Mouse (Mus musculus): ENCODE data around the gene Klhl31. TPM values are rescaled to one million over a fixed set of nuclear protein-coding genes. Genes with fewer than 3 reads are reported as not detected.

Gene Klhl31
- polyA plus RNA-seq, 1 experiment from 2014 or later: 0.33 TPM

- Histone ChIP-seq H3K4me2 (no peak overlapping the region), H3K4me3 (ENCODE audit: low read depth, low read length) (no peak overlapping the region), H3K9me3 (ENCODE audit: low read depth, low read length) (no peaks in the 10 kb centered on the region), H3K4me1 (ENCODE audit: insufficient read depth) (no peaks in the 10 kb centered on the region), H3K27me3 (ENCODE audit: insufficient read depth, low read length) (no peaks in the 10 kb centered on the region), H3K9ac (no peak overlapping the region), H3K36me3 (ENCODE audit: insufficient read depth) (no peaks in the 10 kb centered on the region), H3K27ac (ENCODE audit: low read depth) (no peak overlapping the region)
- ATAC-seq (ENCODE audit: insufficient read depth) (no peak), DNase-seq (no peak)
- TF ChIP-seq CTCF (IDR thresholded peaks at IDR 0.05; ENCODE audit: low read depth): no peak
- WGBS: 68% methylated on average over 4 of the region's 4 CpGs
Measured at GRCm38 (mm10) chr9:77615868-77616267, 20.4 kb upstream of the Klhl31 start.

DNA sequence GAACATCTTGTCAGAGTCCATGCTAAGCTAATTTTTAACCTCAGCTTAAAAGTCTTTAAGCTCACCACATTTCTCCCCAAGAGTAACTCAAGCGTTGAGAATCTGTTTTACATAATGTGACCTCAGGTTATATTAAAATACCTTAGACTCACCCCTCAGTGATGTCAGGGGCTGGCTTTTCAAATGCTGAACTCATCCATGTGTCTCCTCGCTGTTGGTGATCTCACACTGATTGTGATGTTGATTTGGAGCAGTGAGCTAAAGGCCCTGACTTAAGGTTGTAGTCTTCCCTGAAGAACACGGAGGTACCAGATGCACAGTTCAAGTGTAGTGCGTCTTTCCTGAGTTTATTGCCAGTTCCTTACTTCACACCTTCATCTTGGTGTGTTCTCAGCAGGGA, 19.5 kb upstream of the Klhl31 start:
- Histone ChIP-seq H3K9ac (no peak overlapping the region), H3K36me3 (ENCODE audit: insufficient read depth) (no peaks in the 10 kb centered on the region), H3K9me3 (ENCODE audit: low read depth, low read length) (no peaks in the 10 kb centered on the region), H3K27ac (ENCODE audit: low read depth) (no peak overlapping the region), H3K4me3 (ENCODE audit: low read depth, low read length) (no peak overlapping the region), H3K27me3 (ENCODE audit: insufficient read depth, low read length) (no peaks in the 10 kb centered on the region), H3K4me2 (no peak overlapping the region), H3K4me1 (ENCODE audit: insufficient read depth) (no peaks in the 10 kb centered on the region)
- no peak for ATAC-seq (ENCODE audit: insufficient read depth)
- 60% methylated on average over 4 of the region's 4 CpGs for WGBS
- no peak for TF ChIP-seq CTCF (IDR thresholded peaks at IDR 0.05; ENCODE audit: low read depth)
- no peak for DNase-seq

DNA sequence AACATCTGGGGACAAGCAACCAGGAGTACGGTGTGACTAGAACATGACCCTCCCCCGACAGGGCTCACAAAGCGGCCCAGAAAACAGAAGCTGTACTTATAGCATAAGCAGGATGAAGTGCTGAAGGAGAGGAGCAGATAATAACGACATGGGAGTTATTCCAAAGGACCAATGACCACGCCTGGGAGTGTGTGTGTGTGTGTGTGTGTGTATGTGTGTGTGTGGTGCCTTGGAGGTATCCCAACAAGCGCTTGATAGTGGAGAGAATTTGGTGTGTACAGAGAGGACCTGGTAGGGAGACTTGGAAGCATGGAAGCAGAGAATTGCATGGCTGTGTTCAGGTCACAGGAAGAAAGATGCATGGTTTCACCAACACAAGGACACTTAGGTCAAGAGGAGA, 18.5 kb upstream of the Klhl31 start:
- Histone ChIP-seq H3K27ac (ENCODE audit: low read depth) (no peak overlapping the region), H3K36me3 (ENCODE audit: insufficient read depth) (no peaks in the 10 kb centered on the region), H3K9ac (no peak overlapping the region), H3K9me3 (ENCODE audit: low read depth, low read length) (no peaks in the 10 kb centered on the region), H3K4me1 (ENCODE audit: insufficient read depth) (no peaks in the 10 kb centered on the region), H3K4me3 (ENCODE audit: low read depth, low read length) (no peak overlapping the region), H3K27me3 (ENCODE audit: insufficient read depth, low read length) (no peaks in the 10 kb centered on the region), H3K4me2 (no peak overlapping the region)
- ATAC-seq (ENCODE audit: insufficient read depth) (no peak), DNase-seq (peak; percentile 31)
- 42% methylated on average over 6 of the region's 6 CpGs for WGBS
- no peak for TF ChIP-seq CTCF (IDR thresholded peaks at IDR 0.05; ENCODE audit: low read depth)

DNA sequence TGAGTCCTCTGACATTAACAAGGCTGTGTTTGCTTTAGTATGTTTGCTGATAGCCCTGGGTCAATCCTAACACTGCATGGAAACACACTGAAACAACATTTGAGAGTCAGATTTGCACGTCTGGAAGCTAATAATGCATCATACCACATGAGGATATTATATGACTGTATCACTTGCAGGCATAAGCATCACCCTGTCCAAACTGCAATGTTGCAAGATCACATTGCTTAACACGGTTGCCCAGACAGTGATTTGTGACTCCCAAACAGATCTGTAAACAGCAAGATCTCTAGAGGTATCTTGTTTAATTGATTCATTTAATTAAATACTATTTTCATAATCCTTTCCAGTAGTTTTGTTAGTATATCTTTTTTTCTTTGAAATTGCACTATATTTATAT, 17.9 kb upstream of the Klhl31 start:
- no peaks in the 10 kb centered on the region for H3K27me3 ChIP-seq (ENCODE audit: insufficient read depth, low read length)
- DNase-seq (no peak), ATAC-seq (ENCODE audit: insufficient read depth) (no peak)
- no peaks in the 10 kb centered on the region for H3K4me1 ChIP-seq (ENCODE audit: insufficient read depth)
- H3K9ac ChIP-seq: no peak overlapping the region
- no peak overlapping the region for H3K4me2 ChIP-seq
- H3K4me3 ChIP-seq (ENCODE audit: low read depth, low read length): no peak overlapping the region
- no peaks in the 10 kb centered on the region for H3K9me3 ChIP-seq (ENCODE audit: low read depth, low read length)
- H3K36me3 ChIP-seq (ENCODE audit: insufficient read depth): no peaks in the 10 kb centered on the region
- WGBS: 60% methylated on average over 2 of the region's 2 CpGs
- H3K27ac ChIP-seq (ENCODE audit: low read depth): no peak overlapping the region
- no peak for TF ChIP-seq CTCF (IDR thresholded peaks at IDR 0.05; ENCODE audit: low read depth)

DNA sequence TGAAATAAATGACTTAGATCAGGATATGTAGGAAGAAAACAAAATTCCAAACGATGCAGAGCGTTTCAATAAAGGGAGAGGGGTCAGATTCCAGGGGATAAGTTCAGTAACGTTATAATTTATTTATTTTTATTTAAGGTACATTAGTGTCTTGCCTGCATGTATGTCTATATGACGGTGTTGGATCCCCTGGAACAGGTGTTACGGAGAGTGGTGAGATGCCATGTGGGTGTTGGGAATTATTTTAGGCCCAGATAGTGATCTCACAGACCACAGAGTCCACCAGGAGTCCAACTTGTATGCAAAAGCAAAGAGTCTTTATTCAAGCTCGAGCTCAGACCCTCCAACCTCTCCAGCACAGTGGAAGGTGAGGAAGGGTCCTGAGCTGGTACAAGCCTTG, 16.2 kb upstream of the Klhl31 start:
- no peak for ATAC-seq (ENCODE audit: insufficient read depth)
- Histone ChIP-seq H3K4me3 (ENCODE audit: low read depth, low read length) (no peak overlapping the region), H3K4me1 (ENCODE audit: insufficient read depth) (no peaks in the 10 kb centered on the region), H3K9me3 (ENCODE audit: low read depth, low read length) (no peaks in the 10 kb centered on the region), H3K4me2 (no peak overlapping the region), H3K9ac (no peak overlapping the region), H3K27me3 (ENCODE audit: insufficient read depth, low read length) (no peaks in the 10 kb centered on the region), H3K36me3 (ENCODE audit: insufficient read depth) (no peaks in the 10 kb centered on the region), H3K27ac (ENCODE audit: low read depth) (no peak overlapping the region)
- DNase-seq: no peak
- no peak for TF ChIP-seq CTCF (IDR thresholded peaks at IDR 0.05; ENCODE audit: low read depth)
- WGBS: 76% methylated on average over 6 of the region's 6 CpGs

GRCm38 (mm10) chr9:77620482-77620881, 15.8 kb upstream of the Klhl31 start:
- Histone ChIP-seq H3K9me3 (ENCODE audit: low read depth, low read length) (no peaks in the 10 kb centered on the region), H3K4me2 (no peak overlapping the region)

DNA sequence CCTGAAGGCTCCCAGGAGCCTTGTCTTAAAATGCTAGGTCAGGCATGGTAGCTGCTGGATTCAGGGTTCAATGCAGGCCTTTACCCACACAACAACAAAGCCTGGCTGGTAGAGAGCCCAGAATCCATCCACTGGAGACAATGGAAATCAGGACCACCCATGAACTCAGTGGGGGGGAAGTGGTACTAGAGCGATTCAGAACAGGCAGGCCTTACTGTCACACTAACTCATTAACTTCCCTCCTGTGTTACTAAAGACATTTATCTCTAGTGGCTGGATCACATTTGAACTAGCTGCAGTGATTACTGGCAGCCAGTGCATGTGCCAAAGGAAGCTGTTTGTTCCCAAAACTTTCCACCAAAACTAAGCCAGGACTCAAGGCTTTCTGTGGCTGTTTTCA, 13.4 kb upstream of the Klhl31 start:
- Histone ChIP-seq H3K36me3 (ENCODE audit: insufficient read depth) (no peaks in the 10 kb centered on the region), H3K27me3 (ENCODE audit: insufficient read depth, low read length) (no peaks in the 10 kb centered on the region), H3K4me3 (ENCODE audit: low read depth, low read length) (no peak overlapping the region), H3K27ac (ENCODE audit: low read depth) (no peak overlapping the region), H3K9ac (no peak overlapping the region), H3K9me3 (ENCODE audit: low read depth, low read length) (no peaks in the 10 kb centered on the region), H3K4me1 (ENCODE audit: insufficient read depth) (no peaks in the 10 kb centered on the region), H3K4me2 (no peak overlapping the region)
- ATAC-seq (ENCODE audit: insufficient read depth) (no peak), DNase-seq (no peak)
- 38% methylated on average over 1 of the region's 1 CpGs for WGBS
- TF ChIP-seq CTCF (IDR thresholded peaks at IDR 0.05; ENCODE audit: low read depth): no peak

More at GRCm38 (mm10) chr9:77620482-77620881, 15.8 kb upstream of the Klhl31 start:
- TF ChIP-seq CTCF (IDR thresholded peaks at IDR 0.05; ENCODE audit: low read depth): no peak
- no peaks in the 10 kb centered on the region for H3K36me3 ChIP-seq (ENCODE audit: insufficient read depth)
- no peak for ATAC-seq (ENCODE audit: insufficient read depth)
- no peaks in the 10 kb centered on the region for H3K4me1 ChIP-seq (ENCODE audit: insufficient read depth)
- no peak overlapping the region for H3K9ac ChIP-seq
- no peaks in the 10 kb centered on the region for H3K27me3 ChIP-seq (ENCODE audit: insufficient read depth, low read length)
- 38% methylated on average over 2 of the region's 2 CpGs for WGBS
- H3K4me3 ChIP-seq (ENCODE audit: low read depth, low read length): no peak overlapping the region
- no peak overlapping the region for H3K27ac ChIP-seq (ENCODE audit: low read depth)
- peak; percentile 26 for DNase-seq
